Mouse (Mus musculus) forelimb bud, embryonic 11.5 days (tissue): ENCODE results near the gene Sap30bp.
A peak's percentile ranks its signal among the peaks of the same experiment; 100 is the strongest.

ENCODE experiments used
- DNase-seq: peaks from one replicate; pipeline ENCODE4 v3.0.0-alpha.2; 2012; ENCODE audit warnings: low read depth, low spot score

Sap30bp gene

GRCm38 (mm10) chr11:115904956-115905790 is 27.9 kb upstream of the Sap30bp start:
- DNase-seq = no peak

GRCm38 (mm10) chr11:115906116-115906515 is 27.0 kb upstream of the Sap30bp start:
- DNase-seq = no peak

DNA sequence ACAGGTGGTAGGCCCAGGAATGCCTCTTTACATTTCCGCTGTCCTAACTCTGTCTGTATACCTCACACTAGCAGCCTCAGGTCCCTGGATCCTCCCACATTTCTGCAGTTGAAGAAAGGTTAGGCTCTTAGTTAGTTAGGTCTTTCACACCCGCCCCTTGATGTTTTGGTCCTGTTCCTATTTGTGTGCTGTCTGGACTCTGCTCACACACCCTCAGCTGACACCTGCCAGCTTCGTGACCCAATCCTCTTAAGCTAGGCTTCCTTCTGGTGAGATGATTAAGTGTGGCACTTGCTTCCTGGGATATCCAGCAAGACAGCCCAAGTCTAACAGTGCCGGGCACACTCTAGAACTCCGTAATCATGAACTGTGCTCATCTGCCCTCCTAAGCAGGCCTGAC is 26.6 kb upstream of the Sap30bp start:
- no peak for DNase-seq

DNA sequence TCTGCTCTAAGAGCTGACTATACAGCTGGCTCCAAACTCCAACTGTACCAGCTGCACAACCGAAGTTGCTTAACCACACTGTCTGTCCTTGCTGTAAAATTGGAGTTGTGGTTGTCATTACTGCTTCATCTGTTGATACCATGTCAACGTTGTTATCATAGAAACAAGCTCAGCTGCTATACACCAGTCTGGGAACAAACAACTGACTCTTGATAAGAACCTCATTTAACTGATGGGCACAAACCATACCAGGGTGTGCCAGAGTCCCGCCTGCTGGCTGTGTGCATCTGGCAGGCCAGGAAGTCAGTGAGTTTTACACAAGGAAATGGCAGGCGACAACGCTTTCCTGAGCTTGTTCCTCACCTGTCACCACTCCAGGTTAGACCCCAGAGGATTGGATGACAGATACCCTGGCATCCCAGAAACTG is 21.9 kb upstream of the Sap30bp start:
- DNase-seq = no peak

- no peak for DNase-seq
These were observed 21.3 kb upstream of the Sap30bp start, which contains the start of gene Smim6 for GRCm38 (mm10) chr11:115911632-115912376. TSS of gene Smim6 (plus strand) at chr11:115912017.

DNA sequence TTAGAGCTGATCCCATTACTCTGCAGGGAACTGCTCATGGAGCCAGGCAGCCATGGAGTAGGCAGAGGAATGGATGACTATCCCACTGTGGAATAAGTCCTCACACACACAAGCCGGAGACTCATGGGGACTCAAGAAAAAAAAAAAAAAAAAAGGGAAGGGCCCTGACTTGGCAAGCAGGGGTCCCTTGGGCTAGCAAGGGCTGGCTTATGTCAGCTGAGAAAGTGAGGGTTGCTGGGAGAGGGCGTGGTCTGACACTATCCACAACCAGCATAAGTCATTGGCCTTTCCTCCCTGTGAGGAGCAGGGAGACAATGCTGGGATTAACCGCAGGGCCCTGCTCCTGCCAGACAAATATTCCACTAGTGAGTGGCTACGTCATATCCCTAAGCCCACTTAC is 16.5 kb upstream of the Sap30bp start:
- no peak for DNase-seq

DNA sequence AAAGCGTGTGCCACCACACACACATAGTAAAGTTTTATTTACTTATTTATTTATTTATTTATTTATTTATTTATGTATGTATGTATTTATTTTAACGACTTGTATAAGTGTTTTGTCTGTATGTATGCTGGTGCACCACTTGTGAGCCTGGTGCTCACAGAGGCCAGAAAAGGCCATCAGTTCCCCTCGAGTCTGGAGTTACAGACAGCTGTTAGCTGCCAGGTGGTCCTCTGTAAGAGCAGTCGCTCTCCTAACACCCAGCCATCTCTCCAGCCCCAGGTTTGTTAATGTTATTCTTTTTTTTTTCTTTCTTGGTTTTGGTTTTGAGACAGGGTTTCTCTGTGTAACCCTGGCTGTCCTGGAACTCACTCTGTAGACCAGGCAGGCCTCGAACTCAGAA is 14.4 kb upstream of the Sap30bp start:
- DNase-seq = no peak

DNA sequence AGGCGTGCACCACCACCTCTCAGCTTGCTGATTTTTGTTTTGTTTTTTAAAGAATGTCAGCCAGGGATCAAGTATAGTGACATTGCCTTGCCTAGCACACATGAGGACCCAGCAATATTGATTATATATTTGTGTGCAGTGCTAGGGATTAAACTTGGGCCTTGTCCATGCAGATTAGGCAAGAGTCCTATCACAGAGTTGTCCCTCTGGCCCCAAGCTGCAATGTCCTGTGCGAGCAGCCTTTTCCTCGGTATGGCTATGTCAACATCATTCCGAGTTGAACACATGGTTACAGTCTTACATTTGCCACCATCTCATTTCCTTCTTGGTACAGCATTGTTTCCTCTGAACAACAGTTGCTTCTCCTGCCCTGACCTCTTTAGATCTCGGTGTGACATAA is 14.0 kb upstream of the Sap30bp start:
- no peak for DNase-seq

- peak; percentile 52 for DNase-seq
These were observed 12.8 kb upstream of the Sap30bp start for GRCm38 (mm10) chr11:115920110-115920818.

GRCm38 (mm10) chr11:115921986-115922385 is 11.1 kb upstream of the Sap30bp start:
- no peak for DNase-seq

DNA sequence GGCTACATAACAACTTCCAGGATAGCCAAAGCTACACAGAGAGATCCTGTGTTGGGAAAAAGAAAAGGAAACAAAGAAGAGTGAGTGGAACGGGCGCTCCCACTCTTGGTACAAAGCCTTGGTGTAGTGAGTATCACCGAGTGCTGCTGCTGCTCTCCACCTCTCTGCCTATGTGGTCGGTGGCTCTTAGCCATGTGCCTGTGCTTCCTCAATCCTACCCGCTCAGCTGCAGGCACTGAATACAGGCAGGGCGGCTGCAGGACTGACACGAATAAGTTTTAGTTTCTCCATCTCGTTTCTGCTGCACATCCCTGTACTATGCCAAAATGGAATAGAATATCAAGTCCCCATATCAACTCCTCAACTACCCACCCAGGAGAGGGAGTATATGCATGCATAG is 4.1 kb upstream of the Sap30bp start:
- no peak for DNase-seq

DNA sequence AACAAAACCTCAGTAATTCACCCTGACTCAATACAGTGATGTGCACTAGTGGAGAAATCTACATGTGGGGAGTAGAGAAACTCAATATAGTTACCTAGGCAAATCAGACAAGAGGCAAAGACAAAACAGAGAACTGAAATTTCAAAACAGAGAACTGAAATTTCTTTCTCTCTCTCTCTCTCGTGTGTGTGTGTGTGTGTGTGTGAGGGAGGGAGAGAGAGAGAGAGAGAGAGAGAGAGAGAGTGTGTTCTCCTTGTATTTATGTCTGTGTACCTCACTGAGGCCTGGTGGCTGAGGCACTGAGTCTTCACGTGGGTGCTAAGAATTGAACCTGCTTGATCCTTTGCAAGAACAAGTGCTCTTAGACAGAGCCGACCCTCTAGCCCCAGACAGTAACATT is 3.3 kb upstream of the Sap30bp start:
- DNase-seq = no peak

- DNase-seq = no peak
These were observed 1.8 kb upstream of the Sap30bp start for GRCm38 (mm10) chr11:115931235-115931634.

DNA sequence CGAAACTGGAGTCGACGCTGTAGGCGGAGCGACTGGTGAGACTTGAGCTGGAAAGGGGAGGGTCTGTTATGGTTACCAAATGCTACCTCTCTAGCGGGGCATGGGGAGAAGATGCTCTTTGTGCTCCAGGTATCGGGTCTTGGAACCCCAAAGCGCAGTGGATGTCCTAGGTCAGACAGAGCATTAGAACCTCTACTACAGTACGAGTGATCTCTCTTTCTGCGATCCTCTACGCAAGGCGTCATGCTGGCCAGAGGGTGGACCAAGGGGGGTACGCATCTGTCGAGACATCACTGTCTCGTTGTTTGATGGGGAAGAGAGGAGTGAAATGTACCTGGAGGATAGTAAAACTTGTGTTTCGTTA is 647 bp downstream of the Sap30bp start:
- no peak for DNase-seq

GRCm38 (mm10) chr11:115939690-115940329 is 6.7 kb downstream of the Sap30bp start:
- peak; percentile 71 for DNase-seq

DNA sequence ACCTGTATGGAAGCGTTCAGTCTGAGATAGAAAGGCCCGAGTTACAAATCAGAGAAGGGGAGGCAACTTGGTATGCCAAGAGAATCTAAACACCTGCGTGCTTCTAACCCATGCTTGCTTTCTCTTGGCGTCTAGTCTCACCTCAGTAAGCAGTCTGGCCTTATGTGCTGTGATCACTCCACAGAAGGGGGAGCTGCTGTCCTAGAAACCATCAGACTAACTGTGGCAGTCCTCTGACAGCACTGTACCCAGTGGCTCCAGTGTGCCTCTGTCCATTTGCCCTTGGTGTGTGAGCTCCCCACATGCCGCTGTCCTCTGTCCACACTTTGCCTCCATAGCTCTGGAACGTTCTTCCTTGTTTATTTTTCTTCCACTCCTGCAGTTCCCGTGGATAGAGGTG is 8.9 kb downstream of the Sap30bp start:
- no peak for DNase-seq

- DNase-seq = no peak
These were observed 12.2 kb downstream of the Sap30bp start for GRCm38 (mm10) chr11:115945247-115945646.

DNA sequence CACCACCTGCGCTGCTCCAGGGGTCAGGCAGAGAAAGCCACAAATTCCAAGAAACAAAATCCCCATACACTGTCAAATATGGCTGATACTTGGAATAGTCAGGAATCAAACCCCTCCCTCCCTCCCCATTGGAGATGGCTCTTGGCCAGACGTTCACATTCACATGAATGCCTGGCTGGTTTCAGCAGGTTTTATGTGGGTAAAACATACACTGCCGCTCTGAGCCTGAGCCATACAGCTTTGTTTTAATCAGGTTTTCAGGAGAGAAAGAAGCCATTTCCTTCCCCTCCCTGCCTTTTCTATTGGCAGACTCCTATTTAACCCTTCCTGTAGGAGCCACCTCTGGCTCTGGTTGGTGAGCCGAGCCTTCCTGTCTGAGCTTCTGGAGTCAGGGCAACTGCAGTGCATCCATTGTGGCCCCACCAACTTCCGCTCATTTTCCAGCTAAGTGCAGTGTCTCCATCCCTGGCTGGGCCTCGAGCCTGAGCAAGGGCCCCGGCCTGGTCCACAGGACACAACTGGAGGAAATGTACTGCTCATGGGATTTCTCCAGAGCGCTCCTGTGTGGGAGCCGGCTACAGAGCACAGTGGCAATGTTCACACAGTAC is 13.2 kb downstream of the Sap30bp start:
- no peak for DNase-seq

DNA sequence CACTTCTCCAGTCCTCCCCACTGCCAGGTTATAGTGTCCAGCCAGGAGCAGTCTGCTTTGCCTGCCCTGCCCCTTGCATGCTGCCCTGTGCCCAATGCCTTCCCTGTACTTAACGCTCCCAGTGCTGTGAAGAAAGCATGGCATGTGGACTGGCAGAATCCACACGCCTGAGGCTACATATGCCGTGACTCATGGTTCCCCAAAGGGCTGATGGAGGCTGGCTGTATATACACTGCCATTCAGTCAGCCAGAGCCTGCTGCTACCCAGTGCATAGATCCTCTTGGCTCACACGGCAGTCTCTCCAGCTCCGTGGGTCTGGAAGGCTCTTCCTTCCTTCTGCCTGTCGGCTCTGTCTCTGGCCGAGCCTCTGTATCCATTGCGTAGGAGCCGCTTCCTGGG is 15.2 kb downstream of the Sap30bp start:
- no peak for DNase-seq

DNA sequence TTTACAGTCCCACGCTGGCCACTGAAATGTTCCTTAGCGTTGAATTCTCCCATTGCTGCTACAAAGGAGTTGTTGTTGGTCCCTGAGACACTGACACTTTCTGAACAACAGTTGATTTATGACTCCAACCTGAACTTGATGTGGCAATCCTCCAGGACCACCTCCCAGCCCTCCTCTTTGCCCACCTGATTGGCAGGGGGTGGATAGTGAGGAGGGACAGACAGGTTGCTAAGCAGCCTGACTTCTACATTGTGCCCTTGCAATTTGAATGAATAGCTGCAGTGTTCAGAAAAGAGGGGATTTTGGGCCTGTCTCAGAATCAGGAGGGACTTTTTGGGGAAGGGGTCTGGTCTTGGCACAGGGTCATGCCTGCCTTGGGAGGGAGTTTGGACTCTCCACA is 17.6 kb downstream of the Sap30bp start:
- DNase-seq = no peak

GRCm38 (mm10) chr11:115954712-115955111 is 21.6 kb downstream of the Sap30bp start:
- DNase-seq = no peak
